Mouse (Mus musculus) heart, postnatal 0 days (tissue): Measurements from ENCODE around the gene Lingo3. TPM values are rescaled to one million over a fixed set of nuclear protein-coding genes. Genes with fewer than 3 reads are reported as not detected.
A peak's percentile ranks its signal among the peaks of the same experiment; 100 is the strongest.

Source experiments
- ATAC-seq: fragments of 200-750 bp; cut with Nextera tagmentation; 2 replicates; pipeline ENCODE4 v1.8.0; 2017; ENCODE audit warnings: low read depth, moderate number of reproducible peaks, moderate library complexity; ENCODE audit not compliant: insufficient read depth
- DNase-seq: peaks from one replicate; pipeline ENCODE4 v3.0.0-alpha.2; 2016; ENCODE audit warnings: low spot score
- H3K27ac ChIP-seq: fragments of 300-500 bp; sonication (generic); 2 replicates; pipeline ENCODE4 v1.5.1; 2014; ENCODE audit warnings: low read depth, mild to moderate bottlenecking
- H3K27me3 ChIP-seq: fragments of 300-500 bp; sonication (generic); 2 replicates; pipeline ENCODE4 v1.6.1; 2014; ENCODE audit warnings: low read length, mixed read lengths; ENCODE audit not compliant: control insufficient read depth, insufficient read depth
- H3K36me3 ChIP-seq: fragments of 300-500 bp; sonication (generic); replicated peaks from 2 replicates; pipeline ENCODE4 v1.6.1; 2014; ENCODE audit warnings: low read length, mixed read lengths; ENCODE audit not compliant: control insufficient read depth, insufficient read depth
- H3K4me1 ChIP-seq: fragments of 300-500 bp; sonication (generic); 2 replicates; pipeline ENCODE4 v1.6.1; 2014; ENCODE audit warnings: antibody characterized with exemption; ENCODE audit not compliant: control insufficient read depth, insufficient read depth
- H3K4me2 ChIP-seq: fragments of 300-500 bp; sonication (generic); 2 replicates; pipeline ENCODE4 v1.6.1; 2014; ENCODE audit warnings: low read depth, mild to moderate bottlenecking, low read length, moderate library complexity
- H3K4me3 ChIP-seq: fragments of 300-500 bp; sonication (generic); 2 replicates; pipeline ENCODE4 v1.5.1; 2014; ENCODE audit warnings: low read depth, low read length
- H3K9ac ChIP-seq: fragments of 300-500 bp; sonication (generic); replicated peaks from 2 replicates; pipeline ENCODE4 v1.6.1; 2014; ENCODE audit warnings: low read depth, low read length, mixed read lengths
- H3K9me3 ChIP-seq: fragments of 300-500 bp; sonication (generic); replicated peaks from 2 replicates; pipeline ENCODE4 v1.6.1; 2016; ENCODE audit warnings: low read length; ENCODE audit not compliant: control insufficient read depth
- CTCF ChIP-seq: IDR thresholded peaks from 2 replicates; pipeline ENCODE4 v1.5.1; 2016; ENCODE audit warnings: antibody characterized with exemption, control low read depth, low read depth
- EP300 ChIP-seq: IDR thresholded peaks from 2 replicates; pipeline ENCODE4 v1.6.1; 2016; ENCODE audit warnings: antibody characterized with exemption, low read depth
- WGBS: fragments of 180-500 bp; shearing (Covaris S2); extraction: QIAGEN DNeasy Blood & Tissue Kit; methylation state at CpG from one replicate; pipeline ENCODE4 v1.1.7; 2014; 5-methylcytosine and 5-hydroxymethylcytosine counted together
- polyA plus RNA-seq: library from polyadenylated mRNA; unstranded; fragments of >200 nt; fragmentation: Nextera tagmentation; extraction: Ambion mirVana; gene quantifications from 2 replicates; pipeline ENCODE4 v1.2.1, GENCODE M21; 2015
- total RNA-seq: library from RNA; depleted of rRNA; stranded (reverse); fragments of >200 nt; gene quantifications from 2 replicates; pipeline ENCODE4 v1.2.3, GENCODE M21; 2014; ENCODE audit warnings: low replicate concordance

Lingo3 gene
- total and polyA plus RNA-seq, 2 experiments from 2014 or later: 0.92 to 1.5 TPM

GRCm38 (mm10) chr10:80855749-80856073 is 11.9 kb upstream of the Lingo3 start:
- no peak for ATAC-seq
- Histone ChIP-seq H3K4me2 (peak overlapping the region; percentile 93), H3K36me3 (peaks cover 17% of the 10 kb centered on the region), H3K4me3 (peak overlapping the region; percentile 72), H3K9me3 (no peaks in the 10 kb centered on the region), H3K27me3 (no peaks in the 10 kb centered on the region), H3K4me1 (peaks cover 13% of the 10 kb centered on the region; the same call in 1 of the 2 replicates), H3K9ac (peak overlapping the region; percentile 68), H3K27ac (no peak overlapping the region)
- TF ChIP-seq EP300: no peak
- TF ChIP-seq CTCF: no peak
- 16% methylated on average over 11 of the region's 11 CpGs for WGBS
- DNase-seq: no peak

- H3K9ac ChIP-seq: peak within 1 kb of the TSS; percentile 68
- TF ChIP-seq EP300 (no peak), CTCF (no peak)
- H3K27ac ChIP-seq: no peak within 1 kb of the TSS
- under 1% methylated on average over 81 of the region's 81 CpGs for WGBS
- H3K4me2 ChIP-seq: peak within 1 kb of the TSS; percentile 93
- H3K9me3 ChIP-seq: no peaks in the 10 kb centered on the region
- ATAC-seq (peak; percentile 92), DNase-seq (peak; percentile 93)
- peak within 1 kb of the TSS; percentile 72 for H3K4me3 ChIP-seq
- peaks cover 13% of the 10 kb centered on the region; the same call in 1 of the 2 replicates for H3K4me1 ChIP-seq
- peaks cover 17% of the 10 kb centered on the region for H3K36me3 ChIP-seq
- no peaks in the 10 kb centered on the region for H3K27me3 ChIP-seq
Observed at GRCm38 (mm10) chr10:80854913-80855748, 11.3 kb upstream of the Lingo3 start, which contains the start of the genes Lsm7 and Sppl2b. Lsm7 (minus strand) TSS chr10:80855209. Sppl2b (plus strand) TSS chr10:80855275.

- Histone ChIP-seq H3K9me3 (no peaks in the 10 kb centered on the region), H3K27ac (no peak overlapping the region), H3K4me2 (no peak overlapping the region), H3K4me3 (no peak overlapping the region), H3K9ac (no peak overlapping the region), H3K36me3 (peaks cover 17% of the 10 kb centered on the region), H3K27me3 (peaks cover 16% of the 10 kb centered on the region), H3K4me1 (peaks cover 8% of the 10 kb centered on the region)
- no peak for DNase-seq
- 9% methylated on average over 10 of the region's 10 CpGs for WGBS
- peak; percentile 43 for ATAC-seq
- TF ChIP-seq EP300 (no peak), CTCF (no peak)
Observed at GRCm38 (mm10) chr10:80848571-80848970, 4.7 kb upstream of the Lingo3 start.

- TF ChIP-seq EP300: no peak
- TF ChIP-seq CTCF: no peak
- Histone ChIP-seq H3K9ac (no peak overlapping the region), H3K4me3 (no peak overlapping the region), H3K4me2 (no peak overlapping the region), H3K36me3 (no peaks in the 10 kb centered on the region), H3K4me1 (peaks cover 9% of the 10 kb centered on the region), H3K27me3 (peaks cover 30% of the 10 kb centered on the region), H3K9me3 (no peaks in the 10 kb centered on the region), H3K27ac (no peak overlapping the region)
- ATAC-seq (no peak), DNase-seq (no peak)
- WGBS: 70% methylated on average over 12 of the region's 12 CpGs
Observed at GRCm38 (mm10) chr10:80845732-80846131, 1.9 kb upstream of the Lingo3 start.

- Histone ChIP-seq H3K9ac (no peak overlapping the region), H3K9me3 (no peaks in the 10 kb centered on the region), H3K27me3 (peaks cover 30% of the 10 kb centered on the region), H3K4me2 (no peak overlapping the region), H3K27ac (no peak overlapping the region), H3K4me1 (peaks cover 9% of the 10 kb centered on the region), H3K4me3 (no peak overlapping the region), H3K36me3 (no peaks in the 10 kb centered on the region)
- DNase-seq: no peak
- 31% methylated on average over 8 of the region's 8 CpGs for whole genome bisulfite sequencing
- TF ChIP-seq CTCF (no peak), EP300 (no peak)
- no peak for ATAC-seq
Observed at GRCm38 (mm10) chr10:80845055-80845693, 1.3 kb upstream of the Lingo3 start.
